Mouse (Mus musculus) midbrain, embryonic 12.5 days (tissue): ENCODE results near the gene Magea8. TPM values are rescaled to one million over a fixed set of nuclear protein-coding genes. Genes with fewer than 3 reads are reported as not detected.
"Not testable (repeated sequence)": the region's sequence is repeated elsewhere in the genome, so short reads cannot be mapped to it uniquely, and the experiment has no call there.

Experiments
- ATAC-seq: fragments of 200-750 bp; cut with Nextera tagmentation; 2 replicates; pipeline ENCODE4 v1.8.0; 2017; ENCODE audit warnings: low read depth, moderate TSS enrichment, moderate library complexity; ENCODE audit not compliant: low FRiP score
- H3K27ac ChIP-seq: fragments of 300-500 bp; sonication (generic); replicated peaks from 2 replicates; pipeline ENCODE4 v1.5.1; 2016; ENCODE audit warnings: mild to moderate bottlenecking
- H3K27me3 ChIP-seq: fragments of 300-500 bp; sonication (generic); 2 replicates; pipeline ENCODE4 v1.6.1; 2016; ENCODE audit warnings: mild to moderate bottlenecking
- H3K36me3 ChIP-seq: fragments of 300-500 bp; sonication (generic); 2 replicates; pipeline ENCODE4 v1.6.1; 2016
- H3K4me1 ChIP-seq: fragments of 300-500 bp; sonication (generic); 2 replicates; pipeline ENCODE4 v1.6.1; 2016
- H3K4me2 ChIP-seq: fragments of 300-500 bp; sonication (generic); replicated peaks from 2 replicates; pipeline ENCODE4 v1.6.1; 2016; ENCODE audit warnings: mild to moderate bottlenecking, moderate library complexity
- H3K4me3 ChIP-seq: fragments of 300-500 bp; sonication (generic); 2 replicates; pipeline ENCODE4 v1.5.1; 2016; ENCODE audit warnings: mild to moderate bottlenecking
- H3K9ac ChIP-seq: fragments of 300-500 bp; sonication (generic); replicated peaks from 2 replicates; pipeline ENCODE4 v1.6.1; 2016; ENCODE audit warnings: mild to moderate bottlenecking, moderate library complexity
- H3K9me3 ChIP-seq: fragments of 300-500 bp; sonication (generic); 2 replicates; pipeline ENCODE4 v1.6.1; 2016; ENCODE audit warnings: mild to moderate bottlenecking
- WGBS: fragments of 180-500 bp; shearing (Covaris S2); methylation state at CpG from one replicate; pipeline ENCODE4 v1.1.7; 2016; 5-methylcytosine and 5-hydroxymethylcytosine counted together
- polyA plus RNA-seq: library from polyadenylated mRNA; unstranded; fragments of >200 nt; fragmentation: Nextera tagmentation; extraction: Ambion mirVana; gene quantifications from 2 replicates; pipeline ENCODE4 v1.2.1, GENCODE M21; 2016

Magea8 gene
- polyA plus RNA-seq, result not detected in 2 replicates

GRCm38 (mm10) chrX:154995750-154996149 is at the start of gene Magea8:
TSS of gene Magea8 (minus strand) at chrX:154995850.
- H3K4me3 ChIP-seq, ATAC-seq, H3K4me2 ChIP-seq, H3K9ac ChIP-seq, H3K27ac ChIP-seq, H3K36me3 ChIP-seq, H3K9me3 ChIP-seq, H3K4me1 ChIP-seq, H3K27me3 ChIP-seq: not testable (repeated sequence)
- WGBS, result 88% methylated on average over 11 of the region's 11 CpGs

- H3K27ac ChIP-seq, H3K4me2 ChIP-seq, H3K4me1 ChIP-seq, H3K4me3 ChIP-seq, ATAC-seq, H3K27me3 ChIP-seq, H3K9me3 ChIP-seq, H3K36me3 ChIP-seq, H3K9ac ChIP-seq: not testable (repeated sequence)
- WGBS, result 70% methylated on average over 1 of the region's 1 CpGs
These were observed 46.2 kb downstream of the Magea8 start, which contains the start of gene Magea3 for GRCm38 (mm10) chrX:154949405-154949804. TSS of gene Magea3 (minus strand) at chrX:154949505.

- not testable (repeated sequence) for H3K4me1 ChIP-seq, H3K27ac ChIP-seq, ATAC-seq, H3K4me2 ChIP-seq, H3K9ac ChIP-seq, H3K36me3 ChIP-seq, H3K9me3 ChIP-seq, H3K4me3 ChIP-seq, H3K27me3 ChIP-seq
- WGBS, result 70% methylated on average over 1 of the region's 1 CpGs
These were observed 59.8 kb downstream of the Magea8 start, which contains the start of gene Magea6 for GRCm38 (mm10) chrX:154935887-154936286. TSS of gene Magea6 (minus strand) at chrX:154935987.

Other genes starting within 250 kb of the Magea8 start
- not detected in 2 replicates for gene Cldn34b1, start 105.6 kb downstream of the Magea8 start, polyA plus RNA-seq
- gene Magea6, start 59.9 kb downstream of the Magea8 start, polyA plus RNA-seq, result not detected in 2 replicates
- not detected in 2 replicates for gene Magea3, start 46.3 kb downstream of the Magea8 start, polyA plus RNA-seq
- gene Magea5, start 67.3 kb upstream of the Magea8 start, polyA plus RNA-seq, result not detected in 2 replicates
- gene Magea1, start 93.9 kb upstream of the Magea8 start, polyA plus RNA-seq, result not detected in 2 replicates
- gene Magea2, start 97.8 kb upstream of the Magea8 start, polyA plus RNA-seq, result not detected in 2 replicates
- gene Cldn34b2, start 132.6 kb upstream of the Magea8 start, polyA plus RNA-seq, result not detected in 2 replicates
- gene Sat1, start 220.6 kb upstream of the Magea8 start, polyA plus RNA-seq, result 67.3 and 68.9 TPM in 2 replicates